Mouse (Mus musculus): ENCODE measurements around the gene Itgb7. TPM values are rescaled to one million over a fixed set of nuclear protein-coding genes. Genes with fewer than 3 reads are reported as not detected.
A peak's percentile ranks its signal among the peaks of the same experiment; 100 is the strongest.
"Not testable (repeated sequence)": the region's sequence is repeated elsewhere in the genome, so short reads cannot be mapped to it uniquely, and the experiment has no call there.

The Itgb7 gene
- total and polyA plus RNA-seq, 2 experiments from 2014 or later, result 0.23 to 0.79 TPM

DNA sequence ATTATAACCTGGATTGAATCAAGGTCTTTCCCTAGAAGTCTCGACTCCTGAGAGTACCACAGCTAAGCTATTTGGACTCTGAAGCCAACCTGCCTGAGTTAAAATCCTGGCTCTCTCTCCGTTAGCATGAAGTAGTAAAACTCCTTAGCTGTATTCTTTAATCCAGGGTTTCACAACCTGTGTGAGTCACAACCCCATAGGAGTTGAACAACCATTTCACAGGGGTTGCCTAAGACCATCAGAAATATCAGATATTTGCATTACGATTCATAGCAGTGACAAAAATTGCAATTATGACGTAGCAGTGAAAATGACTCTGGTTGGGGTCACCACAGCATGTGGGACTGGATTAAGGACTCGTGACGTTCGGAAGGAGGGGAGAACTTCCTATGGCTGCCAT is 1.0 kb upstream of the Itgb7 start:
- H3K36me3 ChIP-seq (replicated peaks; ENCODE audit: control insufficient read depth, insufficient read depth, low read length), result no peaks in the 10 kb centered on the region
- no peaks in the 10 kb centered on the region for H3K27me3 ChIP-seq (ENCODE audit: control insufficient read depth, insufficient read depth, low read length)
- no peak overlapping the region for H3K4me3 ChIP-seq (ENCODE audit: low read depth, low read length)
- no peak overlapping the region for H3K27ac ChIP-seq (ENCODE audit: low read depth)
- 77% methylated on average over 7 of the region's 7 CpGs for WGBS
- H3K4me1 ChIP-seq (ENCODE audit: control insufficient read depth, insufficient read depth), result no peaks in the 10 kb centered on the region; the same call in 1 of the 2 replicates
- ATAC-seq (ENCODE audit: insufficient read depth, low read depth) (no peak), DNase-seq (ENCODE audit: low spot score) (no peak)
- H3K9ac ChIP-seq (replicated peaks; ENCODE audit: low read depth, low read length), result no peak overlapping the region
- no peaks in the 10 kb centered on the region for H3K9me3 ChIP-seq (replicated peaks; ENCODE audit: control insufficient read depth, low read length)
- TF ChIP-seq EP300 (IDR thresholded peaks at IDR 0.05; ENCODE audit: low read depth) (no peak), CTCF (IDR thresholded peaks at IDR 0.05; ENCODE audit: low read depth) (no peak)
- H3K4me2 ChIP-seq (ENCODE audit: low read depth, low read length), result no peak overlapping the region

DNA sequence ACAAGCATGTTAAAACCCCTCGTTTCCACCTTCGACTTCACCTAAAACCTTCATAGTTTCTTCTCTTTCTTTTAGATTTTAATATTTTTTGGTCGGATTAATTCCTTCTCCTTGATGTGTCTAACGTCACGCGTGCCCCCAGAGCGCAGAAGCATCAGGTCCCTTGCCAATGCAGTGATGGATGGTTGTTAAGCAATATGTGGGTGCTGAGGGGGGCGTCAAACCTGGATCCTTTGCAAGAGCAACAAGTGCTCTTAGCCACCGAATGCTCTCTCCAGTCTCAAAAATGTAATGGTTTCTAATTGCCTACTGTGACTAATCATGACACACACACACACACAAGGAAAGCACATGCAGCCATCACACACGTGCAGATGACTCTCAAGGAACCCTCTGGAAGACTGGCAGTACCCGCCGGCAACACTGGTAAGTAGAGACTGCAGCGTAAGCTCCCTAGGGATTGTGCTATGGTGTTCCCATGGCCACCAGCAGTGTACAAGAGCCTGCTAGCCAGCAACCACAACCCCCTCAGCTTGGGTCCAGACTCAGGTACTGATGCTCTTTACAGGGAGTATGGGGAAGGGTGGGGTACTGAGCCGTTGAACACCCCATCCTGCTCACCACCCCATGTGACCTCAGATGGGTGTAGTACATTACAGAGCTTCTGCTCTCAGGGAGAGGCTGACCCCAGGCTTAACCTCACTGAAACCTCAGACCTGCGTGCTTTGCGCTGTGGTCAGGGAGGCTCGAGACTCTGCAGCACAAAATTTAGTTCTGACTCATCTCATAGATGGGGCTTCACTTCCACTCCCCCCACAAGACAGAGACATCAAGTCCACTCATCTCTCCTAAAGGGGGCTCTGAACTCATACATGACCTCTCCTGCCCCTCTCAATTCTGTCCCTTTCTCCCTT is 1.1 kb downstream of the Itgb7 start:
- WGBS, result 76% methylated on average over 17 of the region's 17 CpGs
- H3K27ac ChIP-seq (ENCODE audit: low read depth), result no peak overlapping the region
- H3K4me3 ChIP-seq (ENCODE audit: low read depth, low read length), result no peak overlapping the region
- H3K36me3 ChIP-seq (replicated peaks; ENCODE audit: control insufficient read depth, insufficient read depth, low read length), result no peaks in the 10 kb centered on the region
- DNase-seq (ENCODE audit: low spot score) (no peak), ATAC-seq (ENCODE audit: insufficient read depth, low read depth) (no peak)
- H3K4me2 ChIP-seq (ENCODE audit: low read depth, low read length), result no peak overlapping the region
- no peaks in the 10 kb centered on the region; the same call in 1 of the 2 replicates for H3K4me1 ChIP-seq (ENCODE audit: control insufficient read depth, insufficient read depth)
- no peak for TF ChIP-seq CTCF (IDR thresholded peaks at IDR 0.05; ENCODE audit: low read depth)
- TF ChIP-seq EP300 (IDR thresholded peaks at IDR 0.05; ENCODE audit: low read depth), result no peak
- H3K27me3 ChIP-seq (ENCODE audit: control insufficient read depth, insufficient read depth, low read length), result no peaks in the 10 kb centered on the region
- H3K9ac ChIP-seq (replicated peaks; ENCODE audit: low read depth, low read length), result no peak overlapping the region
- no peaks in the 10 kb centered on the region for H3K9me3 ChIP-seq (replicated peaks; ENCODE audit: control insufficient read depth, low read length)

- not testable (repeated sequence) for DNase-seq (ENCODE audit: low spot score); H3K4me2 ChIP-seq (ENCODE audit: low read depth, low read length); H3K27ac ChIP-seq (ENCODE audit: low read depth); H3K9me3 ChIP-seq (replicated peaks; ENCODE audit: control insufficient read depth, low read length); ATAC-seq (ENCODE audit: insufficient read depth, low read depth); H3K9ac ChIP-seq (replicated peaks; ENCODE audit: low read depth, low read length); H3K4me3 ChIP-seq (ENCODE audit: low read depth, low read length); H3K36me3 ChIP-seq (replicated peaks; ENCODE audit: control insufficient read depth, insufficient read depth, low read length)
- peaks cover 12% of the 10 kb centered on the region for H3K4me1 ChIP-seq (ENCODE audit: control insufficient read depth, insufficient read depth)
- WGBS, result 72% methylated on average over 5 of the region's 6 CpGs
- H3K27me3 ChIP-seq (ENCODE audit: control insufficient read depth, insufficient read depth, low read length), result peaks cover 25% of the 10 kb centered on the region
Measured at GRCm38 (mm10) chr15:102225619-102226018, 6.1 kb downstream of the Itgb7 start.

- H3K9ac ChIP-seq (replicated peaks; ENCODE audit: low read depth, low read length), result peak overlapping the region; percentile 35; the same call in 1 of the 2 replicates
- 9% methylated on average over 21 of the region's 21 CpGs for WGBS
Measured at GRCm38 (mm10) chr15:102224992-102225617, 6.6 kb downstream of the Itgb7 start.

GRCm38 (mm10) chr15:102224186-102224991 is 7.4 kb downstream of the Itgb7 start:
- Histone ChIP-seq H3K4me3 (ENCODE audit: low read depth, low read length) (peak overlapping the region; percentile 49), H3K36me3 (replicated peaks; ENCODE audit: control insufficient read depth, insufficient read depth, low read length) (no peaks in the 10 kb centered on the region), H3K27me3 (ENCODE audit: control insufficient read depth, insufficient read depth, low read length) (peaks cover 25% of the 10 kb centered on the region), H3K9ac (replicated peaks; ENCODE audit: low read depth, low read length) (peak overlapping the region; percentile 35), H3K4me2 (ENCODE audit: low read depth, low read length) (peak overlapping the region; percentile 89), H3K9me3 (replicated peaks; ENCODE audit: control insufficient read depth, low read length) (no peaks in the 10 kb centered on the region), H3K4me1 (ENCODE audit: control insufficient read depth, insufficient read depth) (peaks cover 12% of the 10 kb centered on the region), H3K27ac (ENCODE audit: low read depth) (no peak overlapping the region; the same call in 1 of the 2 replicates)
- WGBS, result 3% methylated on average over 43 of the region's 43 CpGs
- no peak for TF ChIP-seq EP300 (IDR thresholded peaks at IDR 0.05; ENCODE audit: low read depth)
- TF ChIP-seq CTCF (IDR thresholded peaks at IDR 0.05; ENCODE audit: low read depth), result peak; percentile 78
- DNase-seq (ENCODE audit: low spot score), result peak; percentile 65
- peak; percentile 88 for ATAC-seq (ENCODE audit: insufficient read depth, low read depth)

More at GRCm38 (mm10) chr15:102224992-102225617, 6.6 kb downstream of the Itgb7 start:
- no peaks in the 10 kb centered on the region for H3K9me3 ChIP-seq (replicated peaks; ENCODE audit: control insufficient read depth, low read length)
- no peaks in the 10 kb centered on the region for H3K36me3 ChIP-seq (replicated peaks; ENCODE audit: control insufficient read depth, insufficient read depth, low read length)
- TF ChIP-seq EP300 (IDR thresholded peaks at IDR 0.05; ENCODE audit: low read depth) (no peak), CTCF (IDR thresholded peaks at IDR 0.05; ENCODE audit: low read depth) (no peak)
- DNase-seq (ENCODE audit: low spot score), result no peak
- H3K27me3 ChIP-seq (ENCODE audit: control insufficient read depth, insufficient read depth, low read length), result peaks cover 25% of the 10 kb centered on the region
- no peak overlapping the region; the same call in 1 of the 2 replicates for H3K27ac ChIP-seq (ENCODE audit: low read depth)
- peak overlapping the region; percentile 49 for H3K4me3 ChIP-seq (ENCODE audit: low read depth, low read length)
- peaks cover 12% of the 10 kb centered on the region for H3K4me1 ChIP-seq (ENCODE audit: control insufficient read depth, insufficient read depth)
- H3K4me2 ChIP-seq (ENCODE audit: low read depth, low read length), result peak overlapping the region; percentile 89
- ATAC-seq (ENCODE audit: insufficient read depth, low read depth), result no peak
